Mouse (Mus musculus) right cerebral cortex, postnatal 36 days (tissue): ENCODE results near the gene Tnfrsf8.
A peak's percentile ranks its signal among the peaks of the same experiment; 100 is the strongest.
"Not testable (repeated sequence)": the region's sequence is repeated elsewhere in the genome, so short reads cannot be mapped to it uniquely, and the experiment has no call there.

Source experiments
- DNase-seq, 2 experiments: peaks; one replicate each; pipeline ENCODE4 v3.0.0; 2022; ENCODE audit warnings: low spot score in 2 of 2, mixed read lengths in 1 of 2

Gene Tnfrsf8

GRCm38 (mm10) chr4:145314836-145315467, at the start of gene Tnfrsf8:
Tnfrsf8 (minus strand) TSS chr4:145315164.
- DNase-seq = no peak

GRCm38 (mm10) chr4:145361635-145362034, 46.7 kb upstream of the Tnfrsf8 start:
- not testable (repeated sequence) for DNase-seq

GRCm38 (mm10) chr4:145361065-145361464, 46.1 kb upstream of the Tnfrsf8 start:
- no peak for DNase-seq

GRCm38 (mm10) chr4:145360567-145360966, 45.6 kb upstream of the Tnfrsf8 start:
- no peak for DNase-seq

GRCm38 (mm10) chr4:145356234-145356633, 41.3 kb upstream of the Tnfrsf8 start:
- DNase-seq = no peak

GRCm38 (mm10) chr4:145353855-145354254, 38.9 kb upstream of the Tnfrsf8 start:
- DNase-seq = no peak

- DNase-seq = no peak
Measured at GRCm38 (mm10) chr4:145344948-145345347, 30.0 kb upstream of the Tnfrsf8 start.

GRCm38 (mm10) chr4:145341879-145342809, 27.2 kb upstream of the Tnfrsf8 start:
- no peak for DNase-seq

- DNase-seq = no peak
Measured at GRCm38 (mm10) chr4:145337906-145338858, 23.2 kb upstream of the Tnfrsf8 start.

GRCm38 (mm10) chr4:145336587-145336986, 21.6 kb upstream of the Tnfrsf8 start:
- no peak for DNase-seq

GRCm38 (mm10) chr4:145336019-145336418, 21.1 kb upstream of the Tnfrsf8 start:
- no peak for DNase-seq

- DNase-seq = no peak
Measured at GRCm38 (mm10) chr4:145323631-145324030, 8.7 kb upstream of the Tnfrsf8 start.

GRCm38 (mm10) chr4:145322995-145323627, 8.1 kb upstream of the Tnfrsf8 start:
- DNase-seq = no peak

- no peak for DNase-seq
Measured at GRCm38 (mm10) chr4:145322211-145322610, 7.2 kb upstream of the Tnfrsf8 start.

GRCm38 (mm10) chr4:145320624-145321023, 5.7 kb upstream of the Tnfrsf8 start:
- peak in 1 of 2 experiments; percentile 23 for DNase-seq

- peak in 1 of 2 experiments; percentile 40 for DNase-seq
Measured at GRCm38 (mm10) chr4:145319274-145320226, 4.6 kb upstream of the Tnfrsf8 start.

- DNase-seq = no peak
Measured at GRCm38 (mm10) chr4:145316708-145317107, 1.7 kb upstream of the Tnfrsf8 start.

GRCm38 (mm10) chr4:145313966-145314365, 998 bp downstream of the Tnfrsf8 start:
- no peak for DNase-seq

GRCm38 (mm10) chr4:145313256-145313655, 1.7 kb downstream of the Tnfrsf8 start:
- no peak for DNase-seq

- no peak for DNase-seq
Measured at GRCm38 (mm10) chr4:145312530-145312929, 2.4 kb downstream of the Tnfrsf8 start.
